Mouse (Mus musculus) cortical plate, adult 2 months (tissue): Measurements from ENCODE around the gene Wdr61. TPM values are rescaled to one million over a fixed set of nuclear protein-coding genes. Genes with fewer than 3 reads are reported as not detected.

Experiments
- H3K27ac ChIP-seq: fragments of 200-500 bp; 2 replicates; pipeline ENCODE4 v1.5.1; 2012; ENCODE audit warnings: low read length, control low read depth, inconsistent platforms; ENCODE audit not compliant: insufficient read depth
- H3K4me1 ChIP-seq: fragments of 200-500 bp; 2 replicates; pipeline ENCODE4 v1.6.1; 2011; ENCODE audit warnings: low read length; ENCODE audit not compliant: control insufficient read depth, insufficient read depth
- H3K4me3 ChIP-seq: fragments of 200-500 bp; 2 replicates; pipeline ENCODE4 v1.5.1; 2011; ENCODE audit warnings: mild to moderate bottlenecking, low read length, control low read depth; ENCODE audit not compliant: insufficient read depth
- CTCF ChIP-seq: fragments of 200-500 bp; IDR thresholded peaks from 2 replicates; pipeline ENCODE4 v1.5.1; 2011; ENCODE audit warnings: mild to moderate bottlenecking, control low read depth, low read length; ENCODE audit not compliant: insufficient read depth; ENCODE audit errors: extremely low read depth
- POLR2A ChIP-seq: fragments of 200-500 bp; IDR thresholded peaks from 2 replicates; pipeline ENCODE4 v1.6.1; 2011; ENCODE audit warnings: mild to moderate bottlenecking, low read length, control low read depth; ENCODE audit not compliant: insufficient read depth; ENCODE audit errors: extremely low read depth
- polyA plus RNA-seq: library from polyadenylated mRNA; depleted of rRNA; stranded (reverse); fragments of >200 nt; gene quantifications from 2 replicates; pipeline ENCODE4 v1.2.3, GENCODE M21; 2012; rRNA removed

The Wdr61 gene
- polyA plus RNA-seq, 1 experiment: 62.6 TPM

DNA sequence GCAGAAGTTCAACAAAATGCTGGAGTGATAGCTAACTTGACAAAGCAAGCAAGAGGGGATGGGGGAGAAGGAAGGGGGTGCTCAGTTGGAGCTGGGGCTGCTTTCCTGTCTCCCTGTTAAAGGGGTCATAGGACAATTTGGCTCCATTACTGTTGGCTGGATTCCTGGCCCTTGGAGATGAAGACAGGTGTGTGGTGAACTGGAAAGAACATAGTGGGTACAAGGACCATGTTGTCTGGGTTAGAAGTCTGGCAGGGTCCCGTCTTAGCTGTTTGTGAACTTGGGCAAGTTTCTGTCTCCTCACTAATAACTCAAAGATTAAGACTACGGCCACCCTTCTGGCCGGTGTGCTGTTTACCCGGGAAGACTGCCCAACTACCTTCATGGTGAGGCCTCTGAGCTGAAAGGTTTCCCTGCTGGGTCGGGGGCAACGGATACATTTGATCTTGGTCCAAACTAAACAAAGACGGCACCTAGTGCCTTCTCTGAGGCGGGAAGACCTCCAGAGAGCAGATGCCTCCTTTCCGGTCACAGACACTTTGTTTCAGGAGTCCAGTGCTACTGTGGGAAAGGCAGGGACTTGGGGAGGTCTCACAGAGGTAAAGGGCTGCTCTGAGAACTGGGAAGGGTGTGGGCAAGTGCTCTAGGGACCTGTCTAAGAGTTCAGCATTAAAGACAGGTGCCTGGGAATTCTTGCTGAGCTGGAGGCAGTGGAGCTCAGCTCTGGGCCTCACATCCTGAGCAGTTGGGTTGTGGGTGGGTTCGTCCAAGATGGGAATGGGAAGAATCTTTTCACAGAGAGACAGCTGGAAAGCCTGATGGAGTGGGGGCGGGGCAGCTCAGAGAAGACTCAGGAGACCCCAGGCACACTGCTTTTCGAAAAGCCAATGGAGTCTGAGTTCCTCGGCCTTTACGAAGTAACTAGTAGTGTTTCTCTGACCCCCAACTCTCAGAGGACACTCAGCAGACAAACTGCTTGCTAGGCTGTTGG, 46.8 kb downstream of the Wdr61 start:
- no peak for TF ChIP-seq POLR2A
- TF ChIP-seq CTCF: no peak
- Histone ChIP-seq H3K27ac (no peak overlapping the region), H3K4me1 (no peaks in the 10 kb centered on the region), H3K4me3 (no peak overlapping the region)

DNA sequence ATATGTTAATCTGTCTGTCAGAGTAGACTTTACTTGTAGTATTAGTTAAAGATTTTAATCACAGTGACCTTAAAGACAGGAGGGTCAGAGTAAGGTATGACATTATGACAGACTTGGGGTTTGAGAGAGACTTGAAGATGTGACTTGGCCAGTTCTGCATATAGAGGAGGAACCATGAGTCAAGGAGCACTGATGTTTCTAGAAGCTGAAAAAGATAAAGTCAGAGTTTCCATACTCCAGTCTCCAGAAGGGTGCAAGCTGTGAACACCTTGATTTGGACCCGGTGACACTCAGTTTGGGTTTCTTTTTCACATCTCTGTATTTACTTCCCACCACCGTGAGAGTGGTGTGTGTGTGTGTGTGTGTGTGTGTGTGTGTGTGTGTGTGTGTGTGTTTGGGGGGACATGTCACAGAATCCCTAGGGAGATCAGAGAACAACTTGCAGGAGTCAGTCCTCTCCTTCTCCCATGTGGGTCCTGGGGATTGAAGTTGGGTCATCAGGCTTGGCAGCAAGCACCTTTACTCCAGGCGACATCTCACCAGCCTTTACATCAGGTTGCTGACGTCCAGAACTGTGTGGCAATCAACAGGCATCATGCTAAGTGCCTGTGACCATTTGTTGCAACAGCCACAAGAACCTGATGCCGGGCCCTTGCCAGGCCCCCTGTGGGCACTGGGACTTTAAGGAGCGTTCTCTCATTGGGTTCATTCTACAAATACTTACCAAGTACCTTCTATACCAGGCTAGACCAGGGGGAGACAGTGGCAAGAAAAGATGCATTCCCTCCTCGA, 50.3 kb downstream of the Wdr61 start:
- Histone ChIP-seq H3K4me1 (no peaks in the 10 kb centered on the region), H3K4me3 (no peak overlapping the region), H3K27ac (no peak overlapping the region)
- TF ChIP-seq POLR2A: no peak
- no peak for TF ChIP-seq CTCF

DNA sequence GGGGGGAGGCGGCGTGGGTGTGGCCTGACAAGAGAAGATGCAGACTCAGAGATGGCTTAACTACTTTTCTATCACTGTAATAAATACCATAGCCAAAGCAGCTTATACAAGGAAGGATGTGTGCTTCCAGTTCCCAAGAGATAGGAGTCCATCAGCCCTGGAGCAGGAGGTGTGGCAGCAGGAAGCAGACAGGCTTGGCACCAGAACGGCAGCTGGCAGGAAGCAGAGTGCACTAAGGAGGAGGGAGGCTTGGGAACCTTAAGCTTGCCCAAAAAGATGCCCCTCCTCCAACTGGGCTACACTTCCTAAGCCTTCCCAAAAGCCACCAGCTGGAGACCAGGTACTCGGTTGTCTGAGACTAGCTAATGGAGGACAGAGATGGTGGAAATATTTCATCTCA, 51.5 kb downstream of the Wdr61 start:
- no peak overlapping the region for H3K27ac ChIP-seq
- TF ChIP-seq CTCF (no peak), POLR2A (no peak)
- H3K4me1 ChIP-seq: no peaks in the 10 kb centered on the region
- H3K4me3 ChIP-seq: no peak overlapping the region

DNA sequence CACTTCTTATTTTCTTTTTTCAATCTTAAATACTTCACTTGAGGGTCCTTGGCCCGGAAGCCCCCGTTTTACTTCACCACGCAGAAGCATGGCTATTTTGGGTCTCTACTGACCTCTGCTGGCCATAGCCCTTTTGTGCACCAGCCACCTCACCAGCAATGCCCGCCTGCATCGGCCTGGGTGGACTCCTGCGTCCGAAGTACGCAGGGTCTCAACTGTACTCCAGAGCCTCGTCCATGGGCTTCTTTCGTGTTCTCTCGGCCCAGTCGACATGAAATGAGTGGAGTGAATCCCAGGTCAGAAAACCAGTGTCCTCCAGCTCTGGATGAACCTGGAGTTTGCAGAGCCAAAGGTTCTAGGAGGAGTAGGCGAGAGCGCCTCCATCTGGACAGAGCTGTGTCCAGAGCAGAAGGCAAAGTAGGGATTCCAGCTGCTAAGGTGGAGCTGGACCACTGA, 57.8 kb downstream of the Wdr61 start:
- Histone ChIP-seq H3K4me3 (peak overlapping the region; percentile 7), H3K4me1 (no peaks in the 10 kb centered on the region), H3K27ac (no peak overlapping the region)
- TF ChIP-seq POLR2A (no peak), CTCF (peak; percentile 76)

DNA sequence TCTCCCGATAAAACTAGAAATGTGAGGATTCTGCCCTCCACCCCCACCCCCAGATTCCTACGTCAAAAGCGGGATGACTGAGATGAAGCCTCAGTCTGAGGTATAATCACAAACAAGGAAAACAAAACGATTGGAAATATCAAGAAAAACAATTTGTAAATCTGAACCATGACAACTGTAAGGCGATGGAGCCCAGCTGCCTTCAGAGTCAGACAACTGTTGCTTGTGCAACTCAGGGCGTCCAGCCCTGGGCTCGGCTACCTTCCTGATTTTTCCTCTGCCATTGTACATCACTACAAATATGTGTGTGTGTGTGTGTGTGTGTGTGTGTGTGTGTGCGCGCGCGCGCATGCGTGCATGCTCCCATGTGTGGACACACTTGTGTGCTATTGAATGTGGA, 60.4 kb downstream of the Wdr61 start:
- TF ChIP-seq POLR2A (no peak), CTCF (no peak)
- no peak overlapping the region for H3K27ac ChIP-seq
- H3K4me1 ChIP-seq: no peaks in the 10 kb centered on the region
- H3K4me3 ChIP-seq: no peak overlapping the region

DNA sequence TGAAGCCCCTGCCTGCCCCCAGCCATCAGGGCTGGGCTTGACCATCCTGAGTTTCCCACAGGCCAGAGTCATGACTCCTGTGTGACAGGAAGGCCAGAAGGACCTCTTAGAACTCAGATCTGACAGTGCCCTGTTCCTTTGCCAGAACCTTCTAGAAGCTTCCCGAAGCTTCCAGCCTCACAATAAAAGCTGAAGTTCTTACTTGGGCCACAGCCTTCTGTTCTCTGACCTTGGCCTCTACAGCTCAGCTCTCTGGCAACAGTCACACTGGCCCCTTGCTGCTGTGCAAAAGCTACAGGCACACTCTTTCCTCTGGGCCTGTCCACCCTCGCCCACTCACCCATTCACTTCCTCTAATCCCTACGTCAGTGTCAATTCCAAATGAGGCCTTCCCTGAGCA, 62.4 kb downstream of the Wdr61 start:
- TF ChIP-seq POLR2A (no peak), CTCF (no peak)
- H3K27ac ChIP-seq: no peak overlapping the region
- H3K4me1 ChIP-seq: peaks cover 3% of the 10 kb centered on the region
- no peak overlapping the region for H3K4me3 ChIP-seq

DNA sequence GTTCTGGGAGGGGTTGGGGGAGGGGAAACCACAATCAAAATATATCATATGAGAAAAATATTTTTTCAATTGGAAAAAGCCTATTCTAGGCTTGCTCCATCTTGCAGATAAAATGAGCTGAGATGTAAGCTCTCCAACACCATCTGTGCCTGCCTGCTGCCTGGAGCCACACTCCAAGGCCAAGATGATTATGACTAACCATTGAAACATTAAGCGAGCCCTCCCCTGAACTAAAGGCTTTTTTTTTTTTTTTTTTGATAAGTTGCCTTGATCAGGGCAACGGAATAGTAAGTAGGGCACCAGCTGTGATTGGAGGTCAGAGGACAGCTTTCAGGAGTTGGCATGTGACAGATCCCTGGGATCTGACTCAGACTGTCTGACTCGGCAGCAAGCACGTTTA, 65.9 kb downstream of the Wdr61 start:
- Histone ChIP-seq H3K4me1 (peaks cover 3% of the 10 kb centered on the region), H3K27ac (no peak overlapping the region)
- no peak for TF ChIP-seq CTCF
- no peak for TF ChIP-seq POLR2A

DNA sequence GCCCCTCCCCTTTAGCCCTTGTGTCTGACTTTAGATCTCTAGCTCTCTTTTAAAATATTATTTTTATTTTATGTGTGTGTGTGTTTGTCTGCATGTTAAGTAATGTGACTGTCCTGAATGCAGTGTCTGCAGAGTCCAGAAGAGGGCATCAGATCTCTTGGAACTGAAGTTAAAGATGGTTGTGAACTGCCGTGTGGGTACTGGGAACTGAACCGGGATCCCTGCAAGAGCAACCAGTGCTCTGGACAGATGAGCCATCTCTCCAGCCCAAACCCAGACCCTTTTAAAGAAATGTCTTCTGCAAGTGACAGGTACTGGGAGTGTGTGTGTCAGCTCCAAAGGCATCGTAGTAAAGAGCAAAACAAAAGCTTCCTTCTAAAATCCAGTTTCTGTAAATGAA, 68.2 kb downstream of the Wdr61 start:
- Histone ChIP-seq H3K27ac (no peak overlapping the region), H3K4me3 (no peak overlapping the region), H3K4me1 (peaks cover 3% of the 10 kb centered on the region)
- TF ChIP-seq POLR2A (no peak), CTCF (no peak)

More for the DNA sequence above, 65.9 kb downstream of the Wdr61 start:
- H3K4me3 ChIP-seq: no peak overlapping the region

Other genes starting within 250 kb of the Wdr61 start
- gene Dmxl2, start 232.9 kb downstream of the Wdr61 start, polyA plus RNA-seq: 92.3 and 99.4 TPM in 2 replicates
- 0.09 and 0.10 TPM in 2 replicates for gene Sh2d7, start 195.5 kb downstream of the Wdr61 start, polyA plus RNA-seq
- gene Cib2, start 174.3 kb downstream of the Wdr61 start, polyA plus RNA-seq: 33.8 and 34.7 TPM in 2 replicates
- 179 and 184 TPM in 2 replicates for gene Idh3a, start 148.2 kb downstream of the Wdr61 start, polyA plus RNA-seq
- 188 and 193 TPM in 2 replicates for gene Acsbg1, start 72.6 kb downstream of the Wdr61 start, polyA plus RNA-seq
- gene Dnaja4, start 35.6 kb downstream of the Wdr61 start, polyA plus RNA-seq: 41.3 and 44.3 TPM in 2 replicates
- gene Crabp1, start 30.2 kb upstream of the Wdr61 start, polyA plus RNA-seq: 0.72 and 3.4 TPM in 2 replicates
- gene Ireb2, start 129.3 kb upstream of the Wdr61 start, polyA plus RNA-seq: 22.6 and 23.2 TPM in 2 replicates
- 1.1 and 1.2 TPM in 2 replicates for gene Hykk, start 182.8 kb upstream of the Wdr61 start, polyA plus RNA-seq
- 140 and 144 TPM in 2 replicates for gene Psma4, start 216.3 kb upstream of the Wdr61 start, polyA plus RNA-seq
- 0.19 TPM in 1 of 2 replicates, not detected in the other for gene AY074887, start 216.5 kb upstream of the Wdr61 start, polyA plus RNA-seq
- gene Chrna5, start 246.4 kb upstream of the Wdr61 start, polyA plus RNA-seq: 2.9 and 3.2 TPM in 2 replicates